Mouse (Mus musculus) small intestine, adult 2 months (tissue): ENCODE measurements at regions not wholly inside any gene's neighbourhood (a gene's known extent, or its start where the extent isn't known, plus 50 kb on each side); places are given as distances from the start of the nearest gene placed in this dataset.

Experiments
- H3K27ac ChIP-seq: fragments of 200-500 bp; 2 replicates; pipeline ENCODE4 v1.5.1; 2012; ENCODE audit warnings: low read depth, low read length, control low read depth, inconsistent platforms; ENCODE audit not compliant: insufficient read depth
- H3K27me3 ChIP-seq: fragments of 200-500 bp; 2 replicates; pipeline ENCODE4 v1.6.1; 2012; ENCODE audit warnings: mild to moderate bottlenecking, moderate library complexity, low read length, inconsistent platforms; ENCODE audit not compliant: control insufficient read depth, insufficient read depth
- H3K36me3 ChIP-seq: fragments of 200-500 bp; 2 replicates; pipeline ENCODE4 v1.6.1; 2012; ENCODE audit warnings: mild to moderate bottlenecking, low read length, control low read depth, inconsistent platforms; ENCODE audit not compliant: control insufficient read depth, insufficient read depth
- H3K4me1 ChIP-seq: fragments of 200-500 bp; 2 replicates; pipeline ENCODE4 v1.6.1; 2012; ENCODE audit warnings: low read length, inconsistent platforms, mixed read lengths; ENCODE audit not compliant: control insufficient read depth, insufficient read depth, insufficient read length
- H3K4me3 ChIP-seq: fragments of 200-500 bp; 2 replicates; pipeline ENCODE4 v1.5.1; 2012; ENCODE audit warnings: low read depth, mild to moderate bottlenecking, control low read depth, inconsistent platforms, low read length, moderate library complexity
- CTCF ChIP-seq: fragments of 200-500 bp; IDR thresholded peaks from 2 replicates; pipeline ENCODE4 v1.5.1; 2012; ENCODE audit warnings: low read depth, mild to moderate bottlenecking, control low read depth, inconsistent platforms, low read length, moderate library complexity, mixed read lengths; ENCODE audit not compliant: insufficient replicate concordance, insufficient read length; ENCODE audit errors: extremely low read depth
- POLR2A ChIP-seq: fragments of 200-500 bp; IDR thresholded peaks from 2 replicates; pipeline ENCODE4 v1.6.1; 2012; ENCODE audit warnings: low read depth, mild to moderate bottlenecking, control low read depth, inconsistent platforms, low read length, moderate library complexity
- WGBS: fragments of 180-500 bp; shearing (Covaris S2); methylation state at CpG from one replicate; pipeline ENCODE4 v1.1.7; 2018; 5-methylcytosine and 5-hydroxymethylcytosine counted together

DNA sequence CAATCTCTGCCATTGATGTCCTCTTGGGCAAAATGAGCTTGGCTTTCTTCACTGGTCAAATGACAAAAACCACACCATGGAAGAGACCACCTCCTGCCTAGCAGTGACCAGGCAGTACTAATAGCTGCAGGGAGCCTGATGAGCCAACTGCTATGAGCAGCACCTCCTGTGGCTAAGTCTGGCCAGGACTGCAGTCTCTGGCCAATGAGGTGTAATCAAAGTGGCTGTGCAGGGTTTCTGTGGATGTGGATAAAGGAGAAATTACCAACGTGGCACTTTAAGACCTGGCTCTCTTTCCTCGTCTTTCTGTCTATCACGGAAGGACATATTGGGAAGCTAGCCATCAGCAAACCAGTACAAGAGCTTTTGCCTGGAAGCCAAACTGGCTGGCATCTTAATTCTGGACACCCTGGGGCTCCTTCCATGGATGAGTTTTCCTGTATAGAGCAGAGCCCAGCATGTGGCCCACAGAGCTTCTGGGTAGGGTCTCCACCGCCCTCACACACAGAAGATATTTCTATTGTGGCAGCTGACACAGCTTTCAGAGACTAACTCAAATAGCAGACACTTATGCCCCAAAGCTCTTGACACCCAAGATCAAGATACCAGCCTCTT, 188.2 kb upstream of the Rybp start:
- TF ChIP-seq POLR2A, result no peak
- TF ChIP-seq CTCF, result no peak
- WGBS, result 75% methylated on average over 4 of the region's 4 CpGs
- Histone ChIP-seq H3K27ac (no peak overlapping the region), H3K4me1 (0 out of 2 replicates have a peak, but pooled peaks cover 1% of the 10 kb centered on the region), H3K27me3 (no peaks in the 10 kb centered on the region), H3K4me3 (no peak overlapping the region), H3K36me3 (no peaks in the 10 kb centered on the region)

DNA sequence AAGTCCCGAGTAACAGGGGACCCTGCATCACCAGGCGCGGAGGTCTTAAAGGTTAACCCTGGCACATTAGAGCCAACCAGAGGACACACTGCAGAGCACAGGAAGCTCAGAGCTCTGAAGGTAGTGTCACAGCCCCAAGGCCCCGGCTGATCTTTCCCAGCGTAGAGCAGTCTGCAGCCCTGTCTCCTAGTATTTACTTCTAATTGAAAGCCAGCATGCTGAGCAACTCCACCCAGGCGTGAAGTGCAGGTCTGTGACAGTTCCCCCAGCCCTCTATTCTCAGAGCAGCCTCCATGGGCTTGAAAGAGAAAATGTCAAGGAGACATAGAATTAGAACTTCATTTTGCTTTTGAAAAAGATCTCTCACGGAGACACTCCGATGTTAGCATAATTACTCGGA, 187.0 kb upstream of the Rybp start:
- H3K27me3 ChIP-seq, result no peaks in the 10 kb centered on the region

DNA sequence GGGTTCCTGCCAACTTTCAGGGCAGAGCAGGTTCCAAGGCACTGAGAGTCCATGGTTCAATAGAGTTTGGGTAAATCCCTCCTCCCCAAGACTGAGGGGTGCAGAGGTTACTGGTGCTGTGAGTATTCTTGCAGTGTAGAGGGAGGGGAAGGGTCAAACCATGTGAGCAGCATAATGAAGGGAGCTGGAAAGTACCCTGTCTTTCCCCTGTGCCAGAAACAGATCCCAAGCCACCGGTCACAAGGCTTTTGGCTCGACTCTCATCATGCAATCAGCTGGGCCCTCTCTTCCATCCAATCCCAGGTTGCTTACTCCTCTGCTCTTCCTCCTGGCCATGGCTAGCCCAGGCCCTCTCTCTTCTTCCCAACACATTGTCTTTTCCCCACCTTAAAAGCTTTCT, 182.8 kb upstream of the Rybp start:
- Histone ChIP-seq H3K27ac (no peak overlapping the region), H3K36me3 (no peaks in the 10 kb centered on the region), H3K4me3 (no peak overlapping the region), H3K27me3 (no peaks in the 10 kb centered on the region), H3K4me1 (no peaks in the 10 kb centered on the region)
- 78% methylated on average over 2 of the region's 2 CpGs for WGBS
- TF ChIP-seq POLR2A, result no peak
- no peak for TF ChIP-seq CTCF

More for the DNA sequence above, 187.0 kb upstream of the Rybp start:
- Histone ChIP-seq H3K27ac (no peak overlapping the region), H3K4me1 (no peaks in the 10 kb centered on the region), H3K4me3 (no peak overlapping the region), H3K36me3 (no peaks in the 10 kb centered on the region)
- WGBS, result 87% methylated on average over 9 of the region's 9 CpGs
- TF ChIP-seq CTCF (no peak), POLR2A (no peak)

DNA sequence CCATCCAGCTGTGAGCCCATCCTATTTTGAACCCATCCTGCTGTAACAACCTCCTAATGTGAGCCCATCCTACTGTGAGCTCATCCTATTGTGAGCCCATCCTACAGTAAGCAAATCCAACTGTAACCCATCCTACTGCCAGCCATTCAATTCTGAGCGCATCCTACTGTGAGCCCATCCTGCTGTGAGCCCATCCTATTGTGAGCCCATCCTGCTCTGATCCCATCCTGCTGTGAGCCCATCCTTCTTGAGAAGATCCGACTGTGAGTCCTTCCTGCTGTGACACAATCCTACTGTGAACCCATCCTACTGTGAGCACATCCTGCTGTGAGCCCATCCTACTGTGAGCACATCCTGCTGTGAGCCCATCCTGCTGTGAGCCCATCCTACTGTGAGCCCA, 175.5 kb upstream of the Rybp start:
- Histone ChIP-seq H3K4me3 (no peak overlapping the region), H3K27me3 (no peaks in the 10 kb centered on the region), H3K4me1 (no peaks in the 10 kb centered on the region), H3K36me3 (no peaks in the 10 kb centered on the region), H3K27ac (no peak overlapping the region)
- TF ChIP-seq POLR2A, result no peak
- TF ChIP-seq CTCF, result no peak
- 87% methylated on average over 2 of the region's 2 CpGs for WGBS

DNA sequence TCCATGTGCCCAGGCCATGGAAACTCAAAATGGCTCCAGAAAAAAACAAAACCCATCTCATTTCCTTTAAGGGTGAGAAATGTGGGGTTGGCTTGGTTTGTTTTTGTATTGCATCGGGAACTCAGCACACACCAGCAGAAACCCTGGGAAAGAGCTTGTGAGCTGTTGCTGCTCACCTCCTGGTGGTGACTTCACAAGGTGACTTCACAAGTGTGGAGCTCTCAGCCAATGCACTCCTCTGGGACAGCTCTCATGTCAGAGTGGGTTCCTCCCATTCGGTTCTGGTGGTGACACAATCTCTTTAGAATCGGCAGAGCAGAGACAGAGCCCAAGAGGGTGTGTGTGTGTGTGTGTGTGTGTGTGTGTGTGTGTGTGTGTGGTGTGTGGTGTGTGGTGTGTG, 166.1 kb upstream of the Rybp start:
- H3K36me3 ChIP-seq, result no peaks in the 10 kb centered on the region
- no peak for TF ChIP-seq CTCF
- no peak for TF ChIP-seq POLR2A
- no peaks in the 10 kb centered on the region for H3K4me1 ChIP-seq
- no peaks in the 10 kb centered on the region; the same call in 1 of the 2 replicates for H3K27me3 ChIP-seq
- 90% methylated on average over 3 of the region's 3 CpGs for WGBS
- H3K4me3 ChIP-seq, result no peak overlapping the region
- H3K27ac ChIP-seq, result no peak overlapping the region

DNA sequence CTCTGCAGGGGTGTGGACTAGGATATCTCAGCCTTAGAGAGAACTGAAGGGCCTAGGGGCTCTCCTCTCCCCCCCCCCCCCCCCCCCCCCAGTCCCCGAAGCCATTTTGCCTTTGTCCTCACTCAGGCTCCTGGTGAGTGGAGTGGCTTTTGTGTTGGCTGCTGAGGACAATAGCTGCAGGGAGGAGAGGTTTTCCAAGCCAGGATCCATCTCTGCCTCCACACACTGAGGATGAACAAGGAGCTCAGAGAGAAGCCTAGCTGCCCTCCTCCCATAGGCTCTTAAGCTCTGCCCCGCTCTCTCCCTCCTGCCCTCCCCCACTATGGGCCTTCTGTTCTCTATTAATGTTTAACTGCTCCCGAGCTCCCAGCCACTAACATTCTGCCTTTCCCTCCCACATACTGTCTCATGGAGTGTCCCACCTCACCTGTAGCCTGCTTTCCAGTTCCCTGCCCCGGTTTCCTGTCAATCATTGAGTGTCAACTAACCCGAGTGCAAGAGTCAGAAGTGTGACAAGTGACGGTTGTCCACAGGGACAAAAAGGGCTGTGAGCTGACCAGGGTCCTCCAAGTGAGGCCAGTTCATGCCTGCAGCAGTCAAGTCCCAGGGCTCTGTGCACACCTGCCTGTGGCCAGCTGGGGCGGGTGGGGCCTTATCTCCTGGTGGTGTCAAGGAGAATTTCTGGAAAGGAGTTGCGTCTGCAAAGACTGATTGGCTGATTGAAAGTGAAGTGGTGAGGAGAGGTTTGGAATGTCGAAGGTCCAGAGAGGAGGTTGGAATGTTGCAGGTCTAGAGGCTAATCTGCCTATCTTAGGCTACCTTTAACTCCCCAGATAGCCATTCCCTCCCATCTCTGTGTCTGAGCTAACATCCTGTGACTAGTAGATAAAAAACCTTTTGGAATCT, 165.1 kb upstream of the Rybp start:
- TF ChIP-seq CTCF (no peak), POLR2A (no peak)
- no peaks in the 10 kb centered on the region for H3K4me1 ChIP-seq
- H3K36me3 ChIP-seq, result no peaks in the 10 kb centered on the region
- no peaks in the 10 kb centered on the region; the same call in 1 of the 2 replicates for H3K27me3 ChIP-seq
- 33% methylated on average over 8 of the region's 9 CpGs for WGBS
- no peak overlapping the region for H3K4me3 ChIP-seq
- no peak overlapping the region for H3K27ac ChIP-seq

DNA sequence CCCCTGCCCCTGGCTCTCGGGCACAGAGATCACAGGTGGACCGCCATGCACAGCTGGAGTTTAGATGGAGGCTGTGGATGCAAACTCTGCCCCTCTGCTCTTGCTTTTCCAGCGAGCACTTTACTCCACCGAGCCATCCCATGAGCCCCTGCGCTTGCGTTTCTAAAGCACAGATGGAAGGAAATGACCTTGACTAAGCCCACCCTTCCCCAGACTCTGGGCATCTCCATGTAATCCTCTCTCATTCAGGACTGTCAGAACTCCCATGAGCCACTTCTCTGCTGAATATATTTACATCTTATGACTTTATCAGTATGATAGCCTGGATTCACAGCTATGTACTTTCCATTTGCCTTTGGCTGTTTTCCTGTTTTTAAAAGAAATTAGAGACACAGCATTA, 162.8 kb upstream of the Rybp start:
- TF ChIP-seq POLR2A (no peak), CTCF (no peak)
- Histone ChIP-seq H3K36me3 (no peaks in the 10 kb centered on the region), H3K27ac (no peak overlapping the region), H3K4me1 (no peaks in the 10 kb centered on the region), H3K4me3 (no peak overlapping the region), H3K27me3 (no peaks in the 10 kb centered on the region; the same call in 1 of the 2 replicates)
- 97% methylated on average over 6 of the region's 6 CpGs for WGBS
